Mouse (Mus musculus): ENCODE measurements around the gene Gm49661. TPM values are rescaled to one million over a fixed set of nuclear protein-coding genes. Genes with fewer than 3 reads are reported as not detected.

Gene Gm49661
- polyA plus RNA-seq, 1 experiment from 2014 or later, result not detected

- no peaks in the 10 kb centered on the region for H3K9me3 ChIP-seq
- H3K4me1 ChIP-seq, result peaks cover 58% of the 10 kb centered on the region
- WGBS, result 63% methylated on average over 4 of the region's 4 CpGs
- H3K4me3 ChIP-seq (replicated peaks), result peak overlapping the region; percentile 7; the same call in 1 of the 2 replicates
- peaks cover 24% of the 10 kb centered on the region for H3K27me3 ChIP-seq
- H3K36me3 ChIP-seq (replicated peaks), result peaks cover 46% of the 10 kb centered on the region
- peak overlapping the region; percentile 8; the same call in 1 of the 2 replicates for H3K27ac ChIP-seq
- no peak overlapping the region for H3K4me2 ChIP-seq
- no peak overlapping the region; the same call in 1 of the 2 replicates for H3K9ac ChIP-seq
- ATAC-seq (ENCODE audit: low FRiP score), result 0 out of 2 replicates have a peak, but pooled peaks have one; percentile 15
Observed at GRCm38 (mm10) chr8:84973803-84974542, 4.7 kb upstream of the Gm49661 start.

GRCm38 (mm10) chr8:84973079-84973478, 3.8 kb upstream of the Gm49661 start:
- H3K9me3 ChIP-seq, result no peaks in the 10 kb centered on the region
- no peak overlapping the region for H3K4me3 ChIP-seq (replicated peaks)
- H3K27me3 ChIP-seq, result peaks cover 15% of the 10 kb centered on the region
- no peak overlapping the region for H3K9ac ChIP-seq
- no peak for ATAC-seq (ENCODE audit: low FRiP score)
- H3K27ac ChIP-seq, result 0 out of 2 replicates have a peak overlapping the region, but pooled peaks have one; percentile 8
- H3K4me1 ChIP-seq, result peaks cover 56% of the 10 kb centered on the region
- no peak overlapping the region for H3K4me2 ChIP-seq
- 73% methylated on average over 1 of the region's 1 CpGs for WGBS
- peaks cover 46% of the 10 kb centered on the region for H3K36me3 ChIP-seq (replicated peaks)

- Histone ChIP-seq H3K4me2 (peak overlapping the region; percentile 94), H3K27me3 (no peaks in the 10 kb centered on the region), H3K36me3 (replicated peaks) (peaks cover 46% of the 10 kb centered on the region), H3K27ac (peak overlapping the region; percentile 76; the same call in 1 of the 2 replicates), H3K9me3 (no peaks in the 10 kb centered on the region), H3K4me1 (peaks cover 38% of the 10 kb centered on the region), H3K9ac (peak overlapping the region; percentile 90), H3K4me3 (replicated peaks) (peak overlapping the region; percentile 63)
- no peak for ATAC-seq (ENCODE audit: low FRiP score)
- 74% methylated on average over 5 of the region's 5 CpGs for WGBS
Observed at GRCm38 (mm10) chr8:84970913-84971312, 1.7 kb upstream of the Gm49661 start.

GRCm38 (mm10) chr8:84970135-84970790, 1.0 kb upstream of the Gm49661 start:
- ATAC-seq (ENCODE audit: low FRiP score), result no peak
- 10% methylated on average over 21 of the region's 21 CpGs for WGBS
- Histone ChIP-seq H3K9me3 (no peaks in the 10 kb centered on the region), H3K9ac (peak overlapping the region; percentile 90), H3K4me2 (peak overlapping the region; percentile 94), H3K27ac (peak overlapping the region; percentile 76), H3K27me3 (no peaks in the 10 kb centered on the region), H3K4me3 (replicated peaks) (peak overlapping the region; percentile 63), H3K4me1 (peaks cover 35% of the 10 kb centered on the region), H3K36me3 (replicated peaks) (peaks cover 46% of the 10 kb centered on the region)

GRCm38 (mm10) chr8:84968650-84969049, 583 bp downstream of the Gm49661 start:
- peak overlapping the region; percentile 76 for H3K27ac ChIP-seq
- H3K4me3 ChIP-seq (replicated peaks), result peak overlapping the region; percentile 63
- no peaks in the 10 kb centered on the region for H3K9me3 ChIP-seq
- 13% methylated on average over 2 of the region's 2 CpGs for WGBS
- ATAC-seq (ENCODE audit: low FRiP score), result no peak
- H3K36me3 ChIP-seq (replicated peaks), result peaks cover 35% of the 10 kb centered on the region
- peak overlapping the region; percentile 90 for H3K9ac ChIP-seq
- H3K4me2 ChIP-seq, result peak overlapping the region; percentile 94
- H3K4me1 ChIP-seq, result peaks cover 37% of the 10 kb centered on the region
- no peaks in the 10 kb centered on the region for H3K27me3 ChIP-seq

- H3K36me3 ChIP-seq (replicated peaks), result peaks cover 25% of the 10 kb centered on the region
- no peak overlapping the region for H3K9ac ChIP-seq
- no peaks in the 10 kb centered on the region for H3K27me3 ChIP-seq
- H3K4me1 ChIP-seq, result peaks cover 37% of the 10 kb centered on the region
- H3K4me2 ChIP-seq, result no peak overlapping the region
- H3K4me3 ChIP-seq (replicated peaks), result no peak overlapping the region
- no peak for ATAC-seq (ENCODE audit: low FRiP score)
- 0 out of 2 replicates have a peak overlapping the region, but pooled peaks have one; percentile 13 for H3K27ac ChIP-seq
- no peaks in the 10 kb centered on the region for H3K9me3 ChIP-seq
- 88% methylated on average over 13 of the region's 13 CpGs for WGBS
Observed at GRCm38 (mm10) chr8:84967532-84968304, 1.5 kb downstream of the Gm49661 start.

GRCm38 (mm10) chr8:84966603-84967002, 2.6 kb downstream of the Gm49661 start:
- H3K9me3 ChIP-seq, result no peaks in the 10 kb centered on the region
- no peak overlapping the region for H3K9ac ChIP-seq
- ATAC-seq (ENCODE audit: low FRiP score), result no peak
- H3K4me1 ChIP-seq, result peaks cover 34% of the 10 kb centered on the region
- whole genome bisulfite sequencing, result 52% methylated on average over 3 of the region's 3 CpGs
- 0 out of 2 replicates have a peak overlapping the region, but pooled peaks have one; percentile 92 for H3K4me2 ChIP-seq
- no peak overlapping the region for H3K4me3 ChIP-seq (replicated peaks)
- no peak overlapping the region; the same call in 1 of the 2 replicates for H3K27ac ChIP-seq
- no peaks in the 10 kb centered on the region for H3K27me3 ChIP-seq
- peaks cover 18% of the 10 kb centered on the region for H3K36me3 ChIP-seq (replicated peaks)

- Histone ChIP-seq H3K9me3 (no peaks in the 10 kb centered on the region), H3K27ac (peak overlapping the region; percentile 74), H3K27me3 (no peaks in the 10 kb centered on the region), H3K36me3 (replicated peaks) (peaks cover 11% of the 10 kb centered on the region), H3K4me2 (peak overlapping the region; percentile 92), H3K4me3 (replicated peaks) (peak overlapping the region; percentile 69), H3K9ac (peak overlapping the region; percentile 75), H3K4me1 (peaks cover 26% of the 10 kb centered on the region)
- under 1% methylated on average over 41 of the region's 41 CpGs for WGBS
- ATAC-seq (ENCODE audit: low FRiP score), result peak; percentile 84
Observed at GRCm38 (mm10) chr8:84965731-84966291, 3.4 kb downstream of the Gm49661 start.

- Histone ChIP-seq H3K36me3 (replicated peaks) (peaks cover 21% of the 10 kb centered on the region), H3K27ac (no peak overlapping the region), H3K4me2 (no peak overlapping the region), H3K9me3 (no peaks in the 10 kb centered on the region), H3K4me3 (replicated peaks) (no peak overlapping the region), H3K27me3 (no peaks in the 10 kb centered on the region), H3K9ac (no peak overlapping the region), H3K4me1 (peaks cover 19% of the 10 kb centered on the region)
- no peak for ATAC-seq (ENCODE audit: low FRiP score)
- WGBS, result 87% methylated on average over 4 of the region's 4 CpGs
Observed at GRCm38 (mm10) chr8:84963952-84964351, 5.3 kb downstream of the Gm49661 start.

GRCm38 (mm10) chr8:84959811-84960210, 9.4 kb downstream of the Gm49661 start:
- no peak overlapping the region for H3K27ac ChIP-seq
- H3K4me2 ChIP-seq, result no peak overlapping the region
- peaks cover 1% of the 10 kb centered on the region for H3K4me1 ChIP-seq
- H3K4me3 ChIP-seq (replicated peaks), result no peak overlapping the region
- ATAC-seq (ENCODE audit: low FRiP score), result no peak
- H3K9ac ChIP-seq, result no peak overlapping the region
- no peaks in the 10 kb centered on the region for H3K9me3 ChIP-seq
- H3K27me3 ChIP-seq, result no peaks in the 10 kb centered on the region
- WGBS, result 96% methylated on average over 7 of the region's 7 CpGs
- H3K36me3 ChIP-seq (replicated peaks), result peaks cover 42% of the 10 kb centered on the region

GRCm38 (mm10) chr8:84956768-84957167, 12.5 kb downstream of the Gm49661 start:
- H3K9ac ChIP-seq, result no peak overlapping the region
- no peak overlapping the region for H3K4me2 ChIP-seq
- H3K27ac ChIP-seq, result no peak overlapping the region
- H3K4me3 ChIP-seq (replicated peaks), result no peak overlapping the region
- H3K36me3 ChIP-seq (replicated peaks), result peaks cover 36% of the 10 kb centered on the region
- ATAC-seq (ENCODE audit: low FRiP score), result no peak
- 56% methylated on average over 2 of the region's 2 CpGs for WGBS
- peaks cover 17% of the 10 kb centered on the region for H3K27me3 ChIP-seq
- H3K4me1 ChIP-seq, result 0 out of 2 replicates have a peak, but pooled peaks cover 3% of the 10 kb centered on the region
- no peaks in the 10 kb centered on the region for H3K9me3 ChIP-seq

Data from forebrain, embryonic 12.5 days (tissue).